Mouse (Mus musculus) myocyte (in vitro differentiated cells): ENCODE measurements around the gene B4gat1.

Experiments used
- CEBPB ChIP-seq: IDR thresholded peaks from 2 replicates; pipeline ENCODE4 v1.6.1; 2011; ENCODE audit warnings: mild to moderate bottlenecking, moderate library complexity; ENCODE audit not compliant: poor library complexity, insufficient read depth, severe bottlenecking
- E2F4 ChIP-seq: IDR thresholded peaks from one replicate; pipeline ENCODE4 v1.6.1; 2011; ENCODE audit warnings: mild to moderate bottlenecking, control low read depth, moderate library complexity; ENCODE audit not compliant: insufficient read depth
- MAX ChIP-seq: IDR thresholded peaks from one replicate; pipeline ENCODE4 v1.6.1; 2011; ENCODE audit warnings: low read depth, mild to moderate bottlenecking, control low read depth
- MYOG ChIP-seq, 3 experiments: IDR thresholded peaks; one replicate each; pipeline ENCODE4 v1.6.1; 2011; ENCODE audit warnings: control low read depth in 2 of 3, low read depth in 2 of 3, mild to moderate bottlenecking in 2 of 3; ENCODE audit not compliant: insufficient read length in 2 of 3, control insufficient read depth in 1 of 3, insufficient read depth in 1 of 3
- POLR2A ChIP-seq: IDR thresholded peaks from one replicate; pipeline ENCODE4 v1.6.1; 2011; ENCODE audit warnings: low read depth, mild to moderate bottlenecking, control low read depth, moderate library complexity; ENCODE audit not compliant: insufficient read length
- POLR2AphosphoS2 ChIP-seq: IDR thresholded peaks from one replicate; pipeline ENCODE4 v1.6.1; 2011; ENCODE audit warnings: low read depth, control low read depth; ENCODE audit not compliant: insufficient read length
- TCF12 ChIP-seq: IDR thresholded peaks from one replicate; pipeline ENCODE4 v1.6.1; 2011; ENCODE audit warnings: mild to moderate bottlenecking, control low read depth; ENCODE audit not compliant: poor library complexity, insufficient read depth, severe bottlenecking
- USF1 ChIP-seq: IDR thresholded peaks from one replicate; pipeline ENCODE4 v1.6.1; 2011; ENCODE audit warnings: low read depth, mild to moderate bottlenecking, control low read depth, moderate library complexity

- TF ChIP-seq MYOG (IDR thresholded peaks at IDR 0.05; ENCODE audit: control insufficient read depth in 1 of 3, insufficient read depth in 1 of 3, insufficient read length in 2 of 3, low read depth in 2 of 3): no peak
- TF ChIP-seq POLR2A: peak; percentile 33
- no peak for TF ChIP-seq TCF12
- TF ChIP-seq E2F4: no peak
- TF ChIP-seq USF1: no peak
- no peak for TF ChIP-seq POLR2AphosphoS2
- TF ChIP-seq MAX: no peak
- no peak for TF ChIP-seq CEBPB
Observed at GRCm38 (mm10) chr19:5071545-5072369, 33.1 kb downstream of the B4gat1 start.
